Mouse (Mus musculus) T-cell, adult 2 months (primary cell): Measurements from ENCODE around the gene Cacnb3.

Experiments used
- DNase-seq: peaks from one replicate; pipeline ENCODE4 v3.0.0; 2022; ENCODE audit warnings: low spot score

Gene Cacnb3

DNA sequence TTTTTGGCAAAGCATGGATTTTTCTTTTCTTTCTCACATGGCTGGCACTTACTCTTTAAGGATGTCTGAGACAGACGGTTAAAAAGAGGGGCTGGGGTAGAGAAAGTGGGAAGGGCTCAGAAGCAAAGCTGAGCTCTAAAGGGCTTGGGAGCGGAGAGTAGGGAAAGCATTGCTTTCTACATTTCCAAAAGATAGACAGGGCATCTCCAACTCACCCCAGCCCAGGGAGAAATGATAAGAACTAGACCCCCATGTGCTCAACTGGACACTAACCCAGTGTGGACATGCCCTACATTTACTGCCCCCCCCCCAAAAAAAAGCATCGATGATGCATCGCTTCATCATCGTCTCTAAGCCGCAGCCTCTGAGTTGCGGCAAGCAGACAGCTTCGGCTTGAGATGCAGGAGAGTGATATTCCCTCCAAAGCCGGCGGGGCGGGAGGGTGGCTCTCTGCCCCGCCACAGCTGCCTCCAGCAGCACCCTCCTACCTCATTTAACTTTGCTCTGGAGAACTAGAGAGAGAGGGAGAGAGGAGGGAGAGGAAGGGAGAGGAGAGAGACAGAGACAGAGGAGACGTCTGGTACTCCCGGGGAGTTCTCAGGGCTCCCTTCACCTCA, 45.1 kb downstream of the Cacnb3 start:
- no peak for DNase-seq

DNA sequence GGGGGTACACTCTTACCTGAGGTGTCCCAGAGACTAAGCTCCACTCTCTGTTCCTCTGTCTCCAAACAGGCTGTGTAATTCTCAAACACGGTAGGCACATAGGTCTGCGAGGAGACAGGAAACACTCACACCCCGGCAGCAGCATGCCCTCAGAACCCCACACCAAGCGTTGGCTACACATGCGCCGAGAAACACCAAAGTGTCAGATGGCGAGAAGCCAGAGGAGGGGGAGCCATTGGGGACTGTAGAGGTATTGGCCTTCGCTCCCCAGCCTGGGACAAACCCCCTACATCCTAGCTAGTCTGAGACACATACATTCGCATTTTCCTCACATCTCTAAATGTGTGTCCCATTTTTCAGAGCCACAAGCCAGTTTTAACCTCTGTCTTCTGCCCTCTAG, 45.8 kb downstream of the Cacnb3 start:
- DNase-seq, result peak; percentile 62

DNA sequence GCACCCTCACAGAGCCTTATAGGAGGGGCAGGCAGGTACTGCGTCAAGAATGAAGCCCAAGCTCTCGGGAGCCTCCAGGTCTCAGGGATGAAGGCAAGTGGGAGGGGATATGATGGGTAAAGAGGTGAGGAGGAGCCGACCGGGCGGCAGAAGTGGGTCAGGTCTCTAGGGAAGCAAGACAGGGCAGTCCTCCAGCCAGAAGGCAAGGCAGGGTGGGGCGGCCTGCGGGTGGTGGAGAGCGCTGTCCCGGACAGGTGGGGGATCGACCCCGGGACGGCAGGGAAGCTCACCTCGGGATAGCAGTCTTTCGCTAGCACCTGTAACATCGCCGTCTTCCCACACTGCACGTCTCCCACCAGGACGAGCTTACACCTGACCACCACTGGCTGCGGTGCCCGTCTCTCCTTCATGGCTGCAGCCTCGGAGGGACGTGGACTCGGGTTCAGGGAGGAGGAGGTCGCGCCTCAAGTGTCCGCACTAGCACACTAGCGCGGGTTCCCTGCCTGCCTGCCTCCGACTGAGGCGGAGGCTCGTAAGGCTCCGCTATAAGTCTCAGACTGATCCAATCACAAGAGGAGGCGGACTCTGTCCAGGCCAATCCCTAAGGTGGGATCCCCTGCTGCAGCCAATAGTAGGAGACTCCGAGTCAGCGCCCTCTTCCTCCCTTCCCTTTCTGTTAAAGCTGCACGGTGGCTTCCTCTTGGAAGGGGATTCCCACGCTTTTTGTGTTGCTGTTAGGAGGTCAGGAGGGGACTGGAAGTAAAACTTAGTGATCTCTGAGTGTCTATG, 46.5 kb downstream of the Cacnb3 start, which contains the start of gene Rnd1:
Rnd1 (minus strand) TSS at position 522 of the 789 bp plus-strand sequence.
- peak; percentile 63 for DNase-seq

DNA sequence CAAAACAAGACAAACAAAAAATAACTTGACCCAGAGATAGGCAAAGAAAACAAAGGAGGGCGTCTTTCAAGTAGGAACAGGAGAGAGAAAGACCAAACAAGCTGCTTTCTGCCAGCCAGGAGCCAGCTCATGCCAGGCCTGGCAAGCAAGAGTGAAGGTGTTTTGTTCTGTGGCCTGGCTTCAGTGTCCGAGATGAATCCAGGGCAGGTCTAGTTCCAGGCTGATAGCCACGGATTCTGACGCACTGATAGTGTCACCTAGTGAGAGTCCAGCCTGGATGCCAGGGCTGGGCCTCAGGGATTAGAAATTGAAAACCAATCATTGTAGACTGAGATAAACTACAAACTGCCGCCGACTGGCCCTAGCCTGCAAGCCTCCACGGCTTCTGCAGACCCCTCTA, 47.3 kb downstream of the Cacnb3 start:
- no peak for DNase-seq

DNA sequence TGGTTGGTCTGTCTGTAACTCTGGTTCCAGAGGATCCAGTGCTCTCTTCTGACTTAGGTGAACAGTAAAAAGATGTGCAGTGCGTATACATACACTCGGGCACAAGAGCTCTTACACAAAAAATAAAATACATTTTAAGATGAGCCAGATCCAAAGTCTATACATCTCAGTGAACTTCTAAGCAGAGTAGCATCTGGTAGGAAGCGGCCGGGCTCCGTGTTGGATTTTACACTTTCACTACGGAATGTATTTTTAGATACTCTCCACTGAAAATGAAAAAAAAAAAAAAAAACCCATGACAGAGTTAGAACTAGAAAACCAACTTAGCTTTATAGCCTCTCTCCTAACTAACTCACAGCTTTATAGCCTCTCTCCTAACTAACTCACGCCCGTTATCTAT, 50.0 kb downstream of the Cacnb3 start:
- DNase-seq, result no peak

DNA sequence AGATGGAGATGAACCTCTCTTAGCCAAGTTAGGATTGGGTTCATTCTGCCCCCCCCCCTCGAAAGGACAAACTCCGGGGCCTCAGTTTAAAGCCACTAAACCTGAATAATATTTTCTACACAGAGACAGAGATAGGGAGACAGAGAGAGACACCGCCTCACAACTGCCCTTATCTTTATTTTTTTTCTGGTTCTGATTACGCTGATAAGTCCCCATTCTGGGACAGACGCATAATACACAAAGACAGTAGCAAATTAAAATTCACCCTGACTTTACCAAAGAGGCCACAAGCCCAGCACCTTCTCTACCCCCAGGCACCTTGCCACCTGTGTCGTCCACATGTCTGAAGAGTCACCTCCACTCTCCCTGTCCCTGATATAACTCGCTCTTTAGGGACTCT, 51.0 kb downstream of the Cacnb3 start:
- DNase-seq, result no peak

DNA sequence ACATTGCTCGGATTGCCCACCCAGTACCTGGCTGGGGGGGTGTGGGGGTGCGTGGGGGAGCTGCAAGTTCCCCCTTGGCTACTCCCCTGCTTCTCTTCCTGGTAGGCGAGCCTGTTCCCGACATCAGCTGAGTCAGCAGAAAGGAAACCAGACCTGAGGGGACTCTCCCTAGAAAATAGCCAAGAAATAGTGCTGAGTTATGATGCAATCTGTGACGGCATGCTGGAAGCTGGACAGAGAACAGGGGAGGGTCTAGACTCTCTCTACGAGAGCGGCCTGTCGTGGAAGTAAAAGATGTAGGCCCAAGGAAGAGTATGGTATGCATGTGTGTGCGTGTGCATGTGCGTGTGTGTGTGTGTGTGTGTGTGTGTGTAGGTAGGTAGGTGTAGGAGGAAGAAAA, 52.5 kb downstream of the Cacnb3 start:
- DNase-seq, result no peak

DNA sequence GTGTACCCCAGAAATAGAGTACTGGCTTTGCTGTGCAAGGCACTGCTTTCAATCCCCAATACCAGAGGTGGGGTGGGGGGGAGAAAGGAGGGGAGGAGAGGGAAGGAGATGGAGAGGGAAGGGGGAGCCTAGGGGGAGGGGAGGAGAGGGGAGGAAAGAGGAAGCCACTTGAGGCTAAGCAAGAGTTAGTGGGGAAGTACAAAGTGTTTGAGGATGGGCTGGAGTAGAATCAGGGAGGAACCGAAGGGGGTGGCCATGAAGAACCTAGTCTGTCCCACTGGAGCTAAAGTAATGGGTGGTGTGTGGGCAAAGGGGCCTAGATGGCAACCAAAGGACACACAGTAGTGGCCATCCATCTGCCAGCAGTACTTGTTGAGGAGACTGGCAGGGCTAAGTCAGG, 53.1 kb downstream of the Cacnb3 start:
- DNase-seq, result no peak

DNA sequence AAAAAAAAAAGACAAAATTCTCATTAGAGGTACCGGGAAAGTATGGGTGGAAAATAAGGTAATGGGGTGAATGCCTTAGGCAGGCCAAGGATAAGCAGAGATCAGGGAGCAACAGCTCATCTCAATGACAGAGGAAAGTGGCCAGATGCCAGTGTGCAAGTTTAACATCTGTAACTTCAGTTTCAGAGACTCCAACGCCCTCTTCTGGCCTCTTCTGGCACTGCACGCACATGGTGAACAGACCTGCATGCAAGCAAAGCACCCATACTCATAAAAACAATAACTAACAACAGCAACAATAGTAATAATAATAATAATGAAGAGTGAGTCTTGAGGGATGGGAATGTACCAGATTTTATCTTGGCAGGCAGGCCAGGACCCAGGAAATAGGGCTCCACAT, 55.3 kb downstream of the Cacnb3 start:
- DNase-seq, result no peak

DNA sequence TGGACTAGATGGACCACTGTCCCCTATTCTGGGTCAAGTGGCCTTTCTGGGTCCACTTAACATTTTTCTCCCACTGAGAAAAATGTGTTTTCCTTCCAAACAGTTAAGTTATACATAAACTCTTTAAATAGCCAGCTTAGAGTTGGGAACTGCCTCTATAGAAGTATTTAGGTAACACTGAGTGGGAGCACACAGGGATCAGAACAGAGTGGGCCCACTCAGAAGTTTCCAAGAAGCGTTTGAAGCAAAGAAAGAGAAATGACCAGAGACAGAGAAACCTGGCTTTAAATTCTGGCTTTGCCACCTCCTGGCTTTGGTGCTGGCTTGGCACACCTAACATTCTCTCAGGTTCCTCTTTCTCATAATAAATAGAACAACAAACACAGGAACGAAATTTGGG, 59.0 kb downstream of the Cacnb3 start:
- DNase-seq, result no peak

DNA sequence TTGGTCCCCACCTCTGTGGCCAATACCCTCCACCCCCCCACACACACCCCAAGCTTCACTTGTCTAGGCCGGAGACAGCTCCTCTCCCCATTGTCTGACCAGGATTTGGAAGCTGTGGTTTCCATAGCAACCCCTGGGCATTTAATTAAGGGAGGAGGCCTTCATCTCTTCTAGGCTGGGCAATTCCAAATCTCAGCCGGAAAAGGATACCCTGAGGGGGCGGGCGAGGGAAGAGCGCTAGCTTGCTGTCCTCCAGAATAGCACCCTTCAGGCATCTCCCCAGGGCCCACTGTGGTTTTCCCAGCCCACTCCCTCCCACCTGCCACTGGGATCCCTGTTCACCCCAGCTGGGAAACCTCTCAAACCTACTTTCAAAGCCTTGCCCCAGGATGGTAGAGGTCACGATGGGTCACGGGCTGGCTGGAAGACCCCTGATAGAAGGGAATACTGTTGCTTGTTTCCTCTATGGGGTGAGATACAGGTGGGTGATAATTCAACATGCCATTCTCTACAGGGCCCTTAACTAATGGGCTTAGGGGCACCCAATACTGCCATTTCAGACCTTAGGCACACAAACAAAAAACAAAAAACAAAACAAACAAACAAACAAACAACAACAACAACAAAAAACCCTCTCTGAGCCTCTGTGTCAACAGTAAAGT, 61.0 kb downstream of the Cacnb3 start:
- no peak for DNase-seq

DNA sequence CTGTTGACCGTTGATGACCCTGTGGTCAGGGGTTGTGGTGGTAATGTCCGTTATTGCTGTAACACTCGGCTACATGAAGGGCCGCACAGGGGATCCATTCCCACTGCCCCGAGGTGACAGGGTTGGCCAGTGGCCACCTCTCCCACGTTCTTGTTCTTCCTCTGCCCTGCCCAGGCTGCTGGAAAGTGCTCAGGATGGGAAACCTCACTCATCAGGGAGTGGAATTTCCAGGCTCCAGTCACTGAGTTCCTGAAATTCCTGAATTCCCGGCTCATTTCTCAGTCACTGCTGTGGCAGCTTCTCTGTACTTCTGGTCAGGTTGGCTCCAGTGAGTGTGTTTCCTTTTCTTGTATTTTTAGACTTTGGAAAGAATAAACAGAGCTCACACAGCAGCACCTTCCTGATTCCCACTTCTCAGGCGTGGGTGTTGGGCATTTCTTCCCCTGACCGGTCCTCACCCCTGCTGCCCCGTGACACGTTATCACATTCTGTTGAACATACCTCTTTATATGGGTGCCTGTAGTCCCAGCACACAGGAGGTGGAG, 61.6 kb downstream of the Cacnb3 start:
- no peak for DNase-seq
